In the genomic region with DNA sequence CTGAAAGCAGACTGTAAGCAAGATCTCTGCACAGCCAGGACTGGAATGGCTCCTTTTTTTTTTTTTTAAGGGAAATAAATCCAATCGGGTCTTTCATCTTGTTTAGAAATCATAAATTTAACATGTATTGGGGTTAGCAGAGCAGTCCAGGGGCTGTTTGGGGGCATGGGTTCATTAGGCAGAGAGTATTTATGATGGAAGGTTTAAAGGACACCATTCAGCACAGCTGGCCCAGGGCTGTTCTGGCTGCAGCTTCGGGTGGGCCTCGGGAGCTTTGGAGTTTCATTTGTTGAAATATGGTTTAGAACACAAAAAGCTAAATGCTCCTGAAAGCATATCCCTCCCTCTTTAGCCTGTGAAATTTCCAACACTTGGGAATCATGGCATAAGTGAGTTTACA, we compare ENCODE assay signal across 18 mouse cellular contexts.
"Had no signal": no experiment of that assay in that cellular context is flagged by ENCODE, and none has a peak within 500 bp of the region (broad histone marks: within the 10 kb centered on the region; RNA-seq: fewer than 3 reads in every experiment).

No protein-coding gene starts in this region.

- H3K4me2 ChIP-seq: lung, embryonic 14.5 days; midbrain, embryonic 12.5 days; neural tube, embryonic 13.5 days; neural tube, embryonic 15.5 days had no signal

- H3K4me1 ChIP-seq: midbrain, embryonic 12.5 days; neural tube, embryonic 13.5 days; neural tube, embryonic 15.5 days had no signal

- H3K27ac ChIP-seq: midbrain, embryonic 10.5 days; midbrain, embryonic 12.5 days; neural tube, embryonic 13.5 days; neural tube, embryonic 15.5 days had no signal

- H3K36me3 ChIP-seq: midbrain, embryonic 10.5 days; midbrain, embryonic 12.5 days; neural tube, embryonic 13.5 days; neural tube, embryonic 15.5 days had no signal

- H3K9ac ChIP-seq: lung, embryonic 14.5 days; midbrain, embryonic 12.5 days; neural tube, embryonic 13.5 days; neural tube, embryonic 15.5 days had no signal

- H3K4me3 ChIP-seq: midbrain, embryonic 10.5 days; midbrain, embryonic 12.5 days; myocyte; neural tube, embryonic 13.5 days; neural tube, embryonic 15.5 days had no signal

- H3K27me3 ChIP-seq: midbrain, embryonic 12.5 days; neural tube, embryonic 13.5 days; neural tube, embryonic 15.5 days had no signal

- H3K9me3 ChIP-seq: midbrain, embryonic 10.5 days; midbrain, embryonic 12.5 days; neural tube, embryonic 13.5 days; neural tube, embryonic 15.5 days had no signal

- DNase-seq: lung, embryonic 14.5 days; lung, postnatal 10 days; lung, postnatal 4 days; midbrain, embryonic 14.5 days; retina, postnatal 1 day; right cerebral cortex, adult 18-20 months; right cerebral cortex, postnatal 25 days; right cerebral cortex, postnatal 4 days; spleen, adult 18-20 months; thymus, adult 18-20 months; thymus, postnatal 14 days; thymus, postnatal 36 days had no signal

- ATAC-seq: midbrain, embryonic 16.5 days had no signal
